Mouse (Mus musculus) lung, adult 2 months (tissue): ENCODE measurements around the gene Gm20821. TPM values are rescaled to one million over a fixed set of nuclear protein-coding genes. Genes with fewer than 3 reads are reported as not detected.
"Not testable (repeated sequence)": the region's sequence is repeated elsewhere in the genome, so short reads cannot be mapped to it uniquely, and the experiment has no call there.

Experiments
- DNase-seq: peaks from one replicate; pipeline ENCODE4 v3.0.0; 2022
- H3K4me1 ChIP-seq: fragments of 200-500 bp; 2 replicates; pipeline ENCODE4 v1.6.1; 2011; ENCODE audit warnings: low read length; ENCODE audit not compliant: control insufficient read depth, insufficient read depth
- H3K4me3 ChIP-seq: fragments of 200-500 bp; replicated peaks from 2 replicates; pipeline ENCODE3; 2011; ENCODE audit warnings: low read depth, mild to moderate bottlenecking, control low read depth, low read length; ENCODE audit errors: extremely low read depth
- WGBS: fragments of 180-500 bp; shearing (Covaris S2); methylation state at CpG from one replicate; pipeline ENCODE4 v1.1.7; 2018; 5-methylcytosine and 5-hydroxymethylcytosine counted together
- polyA plus RNA-seq: library from polyadenylated mRNA; depleted of rRNA; stranded (reverse); fragments of >200 nt; gene quantifications from 2 replicates; pipeline ENCODE4 v1.2.3, GENCODE M21; 2012; rRNA removed

The Gm20821 gene
- polyA plus RNA-seq: not detected in 2 replicates

GRCm38 (mm10) chrY:9781504-9781903 is at the start of gene Gm20821:
Gene Gm20821 (plus strand): TSS chrY:9781804.
- H3K4me1 ChIP-seq, H3K4me3 ChIP-seq, DNase-seq: not testable (repeated sequence)
- WGBS: no CpG with 5 or more reads among the region's 2 CpGs
